Mouse (Mus musculus) gastrocnemius, postnatal 4 days (tissue): ENCODE data around the gene Hmces. TPM values are rescaled to one million over a fixed set of nuclear protein-coding genes. Genes with fewer than 3 reads are reported as not detected.
"Not testable (repeated sequence)": the region's sequence is repeated elsewhere in the genome, so short reads cannot be mapped to it uniquely, and the experiment has no call there.

Experiments
- DNase-seq, 2 experiments: peaks; one replicate each; pipeline ENCODE4 v3.0.0; 2021 to 2022; ENCODE audit warnings: low spot score in 2 of 2, mixed read lengths in 2 of 2
- microRNA-seq: library from miRNA; unstranded; fragments of <30 nt; microRNA quantifications from one replicate; pipeline ENCODE4 v1.2.0, GENCODE M21; 2021
- total RNA-seq, 2 experiments: library from RNA; stranded (reverse); gene quantifications; 2 replicates each; pipeline ENCODE4 v1.2.3; 2021

Hmces gene
- total RNA-seq, 2 experiments from 2014 or later = 18.3 to 18.6 TPM

DNA sequence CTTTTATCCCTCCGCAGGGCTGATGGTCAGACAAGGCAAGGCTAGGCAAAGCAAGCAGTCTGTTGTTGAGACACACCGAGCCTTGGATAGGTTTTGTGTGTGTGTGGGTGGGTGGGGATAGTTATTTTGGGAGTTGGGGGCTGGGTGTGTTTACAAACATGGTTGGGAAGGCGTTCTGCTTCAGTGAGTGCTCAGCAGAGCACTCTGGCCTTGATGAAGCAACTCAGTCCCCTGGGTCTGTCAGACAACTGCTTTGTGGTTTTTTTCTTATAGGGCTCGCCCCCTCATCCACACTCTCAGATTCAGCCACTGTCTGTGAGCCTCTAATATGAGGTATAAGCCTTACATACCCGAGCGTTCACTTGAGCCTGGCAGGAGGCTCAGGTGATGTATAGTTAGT, 2.2 kb upstream of the Hmces start:
- DNase-seq = no peak

DNA sequence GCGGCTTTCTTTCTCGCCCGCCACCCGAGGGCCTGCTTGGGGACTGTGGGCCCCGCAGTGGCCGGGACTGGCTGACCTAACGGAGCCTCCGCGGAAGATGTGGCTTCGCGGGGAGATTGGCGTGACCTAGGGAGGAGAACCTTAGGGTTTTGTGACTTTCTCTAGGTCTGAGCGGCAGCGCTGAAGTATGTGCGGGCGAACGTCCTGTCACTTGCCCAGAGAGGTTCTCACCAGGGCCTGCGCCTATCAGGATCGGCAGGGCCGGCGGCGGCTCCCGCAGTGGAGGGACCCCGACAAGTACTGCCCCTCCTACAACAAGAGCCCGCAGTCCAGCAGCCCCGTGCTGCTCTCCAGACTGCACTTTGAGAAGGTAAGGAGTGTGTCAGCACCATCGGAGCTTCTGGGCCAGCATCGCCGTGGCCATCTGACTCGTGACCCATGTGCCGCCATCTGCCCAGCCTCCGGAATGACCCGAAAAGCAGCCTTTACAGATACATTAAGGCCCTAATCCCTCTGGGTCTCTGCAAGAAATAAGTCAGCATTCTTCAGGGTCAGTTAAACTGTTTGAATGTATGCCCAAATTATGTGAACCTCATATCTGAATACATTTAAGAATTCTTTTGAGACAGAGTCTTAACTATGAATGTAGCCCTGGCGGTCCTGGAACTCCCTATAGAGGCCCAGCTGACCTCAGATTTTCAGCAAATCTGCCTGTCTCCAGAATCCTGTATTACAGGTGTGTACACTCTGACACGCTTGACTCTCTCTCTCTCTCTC, 779 bp downstream of the Hmces start:
- DNase-seq = peak in 1 of 2 experiments; percentile 52

DNA sequence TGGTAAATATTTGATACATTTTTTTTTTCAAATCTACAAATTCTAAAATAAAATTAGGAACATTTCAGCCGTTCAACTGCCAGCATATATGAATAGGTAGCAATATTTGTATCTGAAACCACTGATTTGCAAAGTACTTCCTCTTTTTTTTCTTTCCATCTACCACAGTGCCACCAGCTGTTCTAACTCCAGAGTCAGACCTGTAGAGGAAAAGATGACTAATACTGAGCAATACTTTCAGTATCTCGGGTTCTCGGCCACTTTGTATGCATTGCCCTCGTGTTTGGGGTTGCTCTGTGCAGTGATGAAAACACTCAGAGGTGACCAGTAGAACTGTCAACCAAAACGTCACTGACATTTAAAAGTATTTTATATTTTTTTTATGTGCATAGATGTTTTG, 2.2 kb downstream of the Hmces start:
- DNase-seq = no peak

DNA sequence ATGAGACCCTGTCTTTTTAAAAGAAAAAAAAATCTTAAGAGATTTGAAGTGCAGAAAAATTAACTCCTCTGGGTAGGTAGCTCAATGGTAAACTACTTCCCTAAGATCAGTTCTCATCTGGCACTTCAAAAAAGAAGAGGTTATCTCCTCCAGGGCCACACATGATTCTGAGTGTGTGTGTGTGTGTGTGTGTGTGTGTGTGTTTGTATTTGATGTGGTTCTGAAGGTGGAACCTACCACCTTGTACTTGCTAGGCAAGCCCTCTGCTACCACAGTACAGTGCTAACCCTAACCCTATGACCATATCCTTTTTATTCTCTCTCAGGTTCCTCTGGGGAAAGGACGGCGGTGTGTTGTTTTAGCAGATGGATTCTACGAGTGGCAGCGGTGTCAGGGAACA, 7.5 kb downstream of the Hmces start:
- no peak for DNase-seq

DNA sequence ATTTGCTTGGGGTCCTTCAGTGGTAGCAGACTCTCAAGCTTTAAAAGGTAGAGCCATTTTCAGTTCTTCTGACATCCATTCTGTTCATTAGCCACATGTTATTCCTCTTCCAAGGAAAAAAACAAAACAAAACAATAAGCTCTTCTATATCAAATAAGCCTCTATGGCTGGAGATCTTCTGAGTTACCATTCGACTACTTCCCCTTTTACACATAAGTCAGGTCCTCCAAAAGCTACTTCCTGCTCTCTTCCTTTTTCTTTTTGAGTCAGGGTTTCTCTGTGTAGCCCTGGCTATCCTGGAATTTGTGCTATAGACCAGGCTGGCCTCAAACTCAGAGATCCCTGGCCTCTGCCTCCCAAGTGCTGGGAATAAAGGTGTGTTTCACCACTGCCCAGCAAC, 9.9 kb downstream of the Hmces start:
- no peak for DNase-seq

DNA sequence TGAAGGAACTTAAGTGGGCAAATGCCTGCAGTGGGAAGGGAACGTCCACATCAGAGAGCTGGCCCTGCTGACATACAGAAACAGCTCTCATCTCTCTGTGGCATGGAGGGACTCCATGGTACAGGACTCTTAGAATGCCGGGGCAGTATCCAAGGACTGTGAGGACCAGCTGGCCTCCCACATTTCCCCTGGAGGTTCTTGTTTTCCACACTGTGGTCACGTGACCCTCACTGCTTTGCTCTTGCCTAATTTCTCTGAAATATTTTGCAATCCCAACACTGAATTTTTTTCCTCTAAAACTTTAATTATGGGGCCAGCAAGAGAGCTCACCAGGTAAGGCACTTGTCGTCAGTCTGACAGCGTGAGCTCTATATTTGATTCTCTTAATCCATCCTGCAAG, 21.3 kb downstream of the Hmces start:
- no peak for DNase-seq

DNA sequence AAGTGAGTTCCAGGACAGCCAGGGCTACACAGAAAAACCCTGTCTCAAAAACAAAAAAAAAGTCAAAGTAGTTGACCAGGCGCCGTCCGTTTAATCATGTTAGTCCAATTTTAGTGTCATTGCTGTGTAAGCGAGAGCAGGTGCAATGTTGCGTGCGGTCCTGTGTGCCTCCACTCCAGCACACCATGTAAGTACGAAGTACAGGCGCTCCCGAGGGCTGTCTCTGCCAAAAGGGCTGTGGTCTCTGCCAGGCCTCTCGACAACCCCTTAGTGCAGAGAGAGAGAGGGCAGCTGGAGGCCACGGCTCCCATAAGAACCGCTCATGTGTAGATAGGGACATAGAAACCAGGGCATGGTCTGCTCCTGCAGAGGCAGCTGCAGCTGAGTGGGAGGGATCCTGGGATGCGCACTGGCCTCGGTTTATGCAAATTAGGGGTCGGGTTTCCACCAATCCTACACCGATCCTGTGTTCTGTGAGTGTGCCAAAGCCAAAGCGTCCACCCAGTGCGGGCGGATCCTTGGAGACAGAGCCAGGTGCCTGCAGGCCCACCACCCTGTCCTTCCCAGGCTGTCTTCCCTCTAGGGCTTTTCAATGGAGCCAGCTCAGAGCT, 23.5 kb downstream of the Hmces start:
- peak in 1 of 2 experiments; percentile 45 for DNase-seq

DNA sequence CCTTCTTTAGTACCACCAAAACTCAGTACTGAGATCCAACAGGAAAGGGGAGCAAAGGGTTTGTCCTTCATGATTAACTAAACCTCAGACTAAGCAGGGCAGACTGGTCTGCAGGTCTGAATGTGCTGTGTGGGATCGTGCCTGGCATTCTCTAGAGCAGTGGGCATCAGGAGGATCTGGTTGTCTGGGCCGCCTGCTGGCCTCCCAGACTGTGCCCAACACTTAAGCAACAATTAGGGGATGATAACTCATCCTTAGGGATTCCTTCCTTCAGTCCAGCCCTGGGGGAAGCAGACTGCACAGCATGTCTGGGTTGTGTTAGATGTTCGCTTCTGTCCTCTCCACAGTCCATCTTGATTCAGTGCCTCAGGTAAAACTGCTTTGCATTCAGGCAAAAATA, 25.2 kb downstream of the Hmces start:
- no peak for DNase-seq

DNA sequence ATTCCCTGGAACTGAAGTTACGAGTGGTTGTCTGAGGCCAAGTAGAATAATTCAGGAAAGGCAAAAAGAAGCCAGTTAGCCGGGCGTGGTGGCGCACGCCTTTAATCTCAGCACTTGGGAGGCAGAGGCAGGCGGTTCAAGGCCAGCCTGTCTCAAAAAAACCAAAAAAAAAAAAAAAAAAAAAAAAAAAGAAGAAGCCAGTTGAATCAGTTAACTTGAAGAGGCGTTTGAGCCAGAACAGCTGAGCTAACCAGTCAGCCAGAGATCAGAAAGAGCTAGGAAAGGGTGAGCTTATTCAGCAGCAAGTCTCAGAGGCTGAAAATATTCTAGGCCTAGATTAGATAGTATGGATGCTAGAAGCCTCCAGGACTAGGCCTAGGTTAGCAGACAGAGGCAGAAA, 28.4 kb downstream of the Hmces start:
- no peak for DNase-seq

DNA sequence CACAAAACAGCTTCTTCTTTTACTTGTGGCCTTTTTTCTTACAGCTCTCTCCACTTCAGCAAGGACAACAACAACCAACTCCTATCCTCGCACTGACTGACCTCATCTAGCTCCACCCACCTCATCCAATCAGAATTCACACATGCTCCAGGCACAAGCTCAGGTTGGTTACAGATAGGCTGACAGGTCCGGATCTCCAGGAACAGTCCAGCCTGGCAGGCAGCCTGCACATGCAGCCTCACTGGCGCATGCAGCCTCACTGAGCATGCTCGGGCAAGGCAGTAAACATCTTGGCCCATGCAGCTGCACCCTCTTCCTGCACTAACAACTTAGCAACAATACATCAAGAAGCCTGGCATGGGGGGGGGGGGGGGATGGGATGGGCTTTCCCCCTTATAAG, 48.7 kb downstream of the Hmces start:
- not testable (repeated sequence) for DNase-seq

DNA sequence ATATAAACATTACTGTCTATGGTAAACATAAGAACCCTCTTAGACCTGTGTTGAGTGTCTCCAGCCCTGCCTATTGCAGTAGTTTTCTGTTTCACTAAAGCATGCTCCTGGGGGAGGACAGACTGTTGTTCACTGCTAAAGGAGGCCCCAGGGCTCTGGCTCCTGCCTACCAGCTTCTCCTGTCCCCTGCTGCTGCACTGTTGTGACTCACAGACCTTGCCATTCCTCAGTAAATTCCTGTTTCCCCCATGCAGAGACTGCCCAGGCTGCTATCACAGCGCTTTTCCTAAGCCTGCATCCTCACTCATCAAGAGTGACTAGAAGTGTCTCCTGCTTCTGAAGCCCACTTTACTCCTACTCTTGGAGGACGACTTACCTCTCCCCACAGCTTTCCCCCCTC, 56.3 kb downstream of the Hmces start:
- DNase-seq = no peak

DNA sequence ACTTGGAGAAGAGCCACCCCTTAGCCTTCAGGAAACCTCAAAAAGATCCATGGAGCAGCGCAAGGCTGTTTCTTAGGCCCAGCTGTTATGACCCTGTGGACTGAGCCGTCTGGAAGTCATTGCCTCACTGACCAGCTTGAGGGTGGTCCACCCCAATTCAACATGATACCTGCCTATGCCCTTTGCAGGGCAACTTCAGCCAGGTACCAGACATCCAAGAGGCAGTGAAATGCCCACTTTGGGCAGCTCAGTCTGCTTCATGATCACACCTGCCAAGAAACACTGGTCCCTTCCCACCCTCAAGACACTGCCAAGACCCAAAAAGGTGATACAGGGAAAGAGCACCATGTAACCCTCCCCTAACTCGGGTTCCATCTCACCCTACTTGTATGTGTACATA, 66.0 kb downstream of the Hmces start:
- no peak for DNase-seq

DNA sequence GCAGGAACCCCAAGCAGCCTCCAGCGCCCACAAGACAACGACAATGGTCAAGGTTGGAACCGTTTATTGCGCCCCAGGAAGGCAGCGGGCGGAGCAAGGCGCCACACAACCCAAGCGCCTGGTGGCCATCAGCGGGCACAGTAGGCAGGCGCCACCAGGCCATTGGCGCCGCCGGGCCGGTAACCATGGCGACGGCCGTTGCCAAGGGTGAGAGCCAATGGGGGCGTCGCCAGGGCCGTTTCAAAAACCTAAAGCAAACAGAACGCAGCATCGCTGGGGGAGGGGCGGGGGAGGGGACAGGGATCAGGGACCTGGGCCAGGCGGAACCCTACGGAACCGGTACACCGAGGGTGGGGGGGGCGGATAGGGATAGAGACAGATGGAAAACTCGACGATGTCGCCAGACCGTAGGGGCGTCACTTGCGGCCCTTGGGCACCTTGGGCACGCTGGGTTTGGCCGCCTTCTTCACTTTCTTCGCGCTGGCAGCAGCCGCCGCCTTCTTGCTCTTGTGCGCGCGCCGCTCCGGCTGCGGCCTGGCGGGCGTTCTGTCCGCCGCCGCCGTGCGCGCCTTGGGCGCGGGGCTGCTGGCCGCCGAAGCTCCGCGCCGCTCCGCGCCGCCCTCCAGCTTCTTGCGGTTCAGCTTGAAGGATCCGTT, 66.8 kb downstream of the Hmces start:
- DNase-seq = peak; percentile 47 to 79

DNA sequence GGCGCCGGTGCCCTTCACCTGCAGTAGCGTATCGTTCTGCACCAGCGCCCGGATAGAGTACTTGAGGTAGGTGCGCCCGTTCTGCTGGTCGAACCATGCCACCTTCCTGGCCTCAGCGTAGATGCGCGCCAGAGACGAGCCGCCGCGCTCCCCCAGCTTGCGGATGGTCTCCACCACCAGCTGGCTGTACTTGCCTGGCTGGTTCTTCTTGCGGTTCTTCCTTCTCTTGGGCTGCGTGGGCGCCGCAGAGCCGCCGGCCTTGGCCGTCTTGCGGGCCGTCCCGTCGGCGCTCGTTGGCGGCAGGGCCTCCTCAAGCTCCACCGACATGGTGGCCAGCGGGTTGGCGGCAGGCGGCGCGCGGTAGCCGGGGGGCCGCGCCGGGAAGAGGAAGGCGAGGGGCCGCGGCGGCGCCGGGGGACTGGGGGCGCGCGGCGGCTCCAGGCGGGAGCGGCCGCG, 67.3 kb downstream of the Hmces start:
- DNase-seq = peak in 1 of 2 experiments; percentile 47

DNA sequence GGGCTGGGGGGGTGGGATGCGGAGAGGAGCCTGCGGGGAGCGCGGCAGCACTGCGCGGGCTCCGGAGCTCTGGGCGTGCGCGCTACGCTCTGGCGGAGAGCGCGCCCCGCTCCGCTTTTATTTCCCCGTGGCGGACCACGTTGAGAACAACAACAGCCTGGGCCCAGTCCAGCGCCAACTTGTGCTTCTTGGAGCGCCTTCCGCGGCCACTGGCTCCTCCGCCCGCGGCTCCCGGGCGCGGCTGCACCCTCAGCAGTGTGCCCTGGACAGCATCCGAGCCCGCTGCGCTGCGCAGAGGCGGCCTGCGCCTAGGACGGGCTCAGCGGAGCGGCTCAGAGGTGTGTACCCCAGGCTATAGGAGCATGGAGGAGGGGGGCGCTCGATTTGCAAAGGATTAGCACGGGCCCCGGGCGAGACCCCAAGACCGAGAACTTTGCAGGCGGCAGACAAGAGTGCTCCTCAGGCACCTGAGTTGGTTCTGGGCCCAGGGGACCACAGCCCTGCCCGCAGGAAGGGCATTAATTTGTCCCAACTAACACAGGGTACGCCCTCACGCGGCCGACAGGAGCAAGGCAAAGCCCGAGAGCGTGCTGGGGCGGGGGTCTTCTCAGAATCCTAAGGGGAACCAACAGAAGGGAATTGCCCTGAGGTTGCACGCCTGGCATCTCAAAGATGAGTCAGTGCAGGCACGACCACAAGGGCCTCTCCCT, 68.0 kb downstream of the Hmces start, which contains the start of gene H1fx:
Gene H1fx (minus strand): TSS at position 91 of the 710 bp plus-strand sequence.
- DNase-seq = peak; percentile 69 to 85

DNA sequence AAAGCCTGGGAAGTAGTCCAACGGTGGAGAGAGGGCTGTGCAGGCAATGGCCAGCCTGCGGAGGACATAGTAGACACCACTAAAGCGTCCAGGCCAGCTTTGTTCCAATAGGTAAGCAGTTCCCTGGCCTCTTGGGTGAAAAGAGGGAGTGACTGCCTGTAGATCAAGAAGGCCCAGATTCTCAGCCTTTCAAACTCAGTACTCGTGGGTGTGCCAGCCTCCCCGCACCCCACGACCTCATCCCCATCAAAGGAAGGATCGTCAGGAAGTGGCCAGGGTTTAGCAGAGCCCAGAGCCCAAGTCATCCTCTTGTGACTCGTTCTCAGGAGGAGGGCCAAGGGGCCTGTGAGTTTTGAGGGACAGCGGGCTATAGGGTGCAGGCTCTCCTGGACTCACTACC, 68.8 kb downstream of the Hmces start:
- DNase-seq = no peak

Small RNA genes within 50 kb of the gene (microRNA-seq; reads per million reads assigned to microRNA genes)
- gene Gm47286 = 0.85 reads per million

Other genes with a start within 250 kb of the Hmces start
- 1 to 10 TPM; 5.2 to 6.0 TPM for gene Aplf, start 241.7 kb upstream of the Hmces start, total RNA-seq
- gene Efcc1, start 183.1 kb upstream of the Hmces start, total RNA-seq = 1 to 10 TPM; 2.7 to 3.4 TPM
- gene Gp9, start 135.9 kb upstream of the Hmces start, total RNA-seq = under 1 TPM in 1 of 2 experiments, not detected in 1; 0.32 TPM
- gene Rab43, start 101.8 kb upstream of the Hmces start, total RNA-seq = 10 to 100 TPM; 21.4 to 25.1 TPM
- gene Gm45140, start 78.1 kb upstream of the Hmces start, total RNA-seq = 1 to 10 TPM; 4.1 to 4.2 TPM
- gene Isy1, start 75.1 kb upstream of the Hmces start, total RNA-seq = 10 to 100 TPM; 25.1 to 28.0 TPM
- 100 to 1,000 TPM; 469 to 478 TPM for gene Cnbp, start 62.8 kb upstream of the Hmces start, total RNA-seq
- 10 to 100 TPM; 93.9 to 95.2 TPM for gene Copg1, start 26.1 kb upstream of the Hmces start, total RNA-seq
- 10 to 100 TPM; 31.9 to 40.7 TPM for gene H1fx, start 67.7 kb downstream of the Hmces start, total RNA-seq
- 100 to 1,000 TPM; 193 to 208 TPM for gene Rab7, start 131.3 kb downstream of the Hmces start, total RNA-seq
- gene Rpn1, start 170.5 kb downstream of the Hmces start, total RNA-seq = 100 to 1,000 TPM; 101 to 110 TPM